Mouse (Mus musculus): Measurements from ENCODE around the gene B3gat2. TPM values are rescaled to one million over a fixed set of nuclear protein-coding genes. Genes with fewer than 3 reads are reported as not detected.

The B3gat2 gene
- total and polyA plus RNA-seq, 3 experiments, result 0.40 to 0.81 TPM; not detected in 1

- Histone ChIP-seq H3K79me2 (replicated peaks; ENCODE audit: control insufficient read depth, extremely low read depth, insufficient read depth, poor library complexity, severe bottlenecking) (no peaks in the 10 kb centered on the region), H3K4me1 (ENCODE audit: control insufficient read depth in 1 of 2, insufficient read depth in 2 of 2) (peaks cover 5 to 20% of the 10 kb centered on the region in 2 experiments), H3K27ac (ENCODE audit: insufficient read depth, low read depth) (no peak overlapping the region), H3K36me3 (replicated peaks in 1 of 2; ENCODE audit: control insufficient read depth in 1 of 2, insufficient read depth in 1 of 2, low read length in 1 of 2) (peaks cover 25 to 54% of the 10 kb centered on the region in 2 experiments), H3K9me3 (replicated peaks; ENCODE audit: low read length) (no peaks in the 10 kb centered on the region), H3K4me2 (ENCODE audit: insufficient read depth, low read depth, poor library complexity, severe bottlenecking) (no peak overlapping the region), H3K9ac (ENCODE audit: insufficient read depth, low read depth) (no peak overlapping the region), H3K4me3 (replicated peaks in 1 of 3; ENCODE audit: low read depth in 2 of 3, low read length in 2 of 3, poor library complexity in 1 of 3) (no peak overlapping the region), H3K27me3 (replicated peaks) (no peaks in the 10 kb centered on the region)
- DNase-seq (ENCODE audit: extremely low read depth), result no peak
- dilution Hi-C loops (cut with MboI; ENCODE audit: extremely low pct_ligation_motif_present, extremely low pct_unique_long_range_greater_than_20kb, low sequenced_read_pairs) (no loop called here), in situ Hi-C loops (cut with MboI; ENCODE audit: low pct_ligation_motif_present, low pct_unique_long_range_greater_than_20kb, low sequenced_read_pairs) (no loop called here)
- TF ChIP-seq ZMIZ1 (IDR thresholded peaks at IDR 0.05; ENCODE audit: low read depth, low read length), result no peak
- no peak for TF ChIP-seq MEF2A (IDR thresholded peaks at IDR 0.05; ENCODE audit: borderline replicate concordance, low read depth, low read length)
- TF ChIP-seq POLR2A (IDR thresholded peaks at IDR 0.05; ENCODE audit: low read depth, low read length), result no peak
- no peak for TF ChIP-seq UBTF (IDR thresholded peaks at IDR 0.05; ENCODE audit: low read depth, low read length)
- no peak for TF ChIP-seq CHD2 (IDR thresholded peaks at IDR 0.05; ENCODE audit: low read length)
- TF ChIP-seq ZKSCAN1 (IDR thresholded peaks at IDR 0.05; ENCODE audit: borderline replicate concordance, low read depth, low read length), result no peak
- no peak for TF ChIP-seq EP300 (IDR thresholded peaks at IDR 0.05; ENCODE audit: low read length)
- no peak for TF ChIP-seq SIN3A (IDR thresholded peaks at IDR 0.05; ENCODE audit: low read length)
- TF ChIP-seq CTCF (conservative IDR thresholded peaks at IDR 0.05 in 1 of 2, IDR thresholded peaks at IDR 0.05 in 1 of 2; ENCODE audit: low read depth in 2 of 2, low read length in 2 of 2), result no peak
- TF ChIP-seq E2F4 (IDR thresholded peaks at IDR 0.05; ENCODE audit: insufficient replicate concordance, low read depth, low read length), result no peak
- TF ChIP-seq POLR2AphosphoS2 (IDR thresholded peaks at IDR 0.05; ENCODE audit: low read depth, low read length), result no peak
- TF ChIP-seq MAZ (IDR thresholded peaks at IDR 0.05; ENCODE audit: low read depth, low read length), result no peak
- no peak for TF ChIP-seq USF1 (IDR thresholded peaks at IDR 0.05; ENCODE audit: low read depth, low read length)
- no peak for TF ChIP-seq MXI1 (IDR thresholded peaks at IDR 0.05; ENCODE audit: low read depth, low read length)
- TF ChIP-seq HCFC1 (IDR thresholded peaks at IDR 0.05; ENCODE audit: low read depth, low read length), result no peak
- TF ChIP-seq MAFK (IDR thresholded peaks at IDR 0.05; ENCODE audit: insufficient replicate concordance, low read length), result no peak
- no peak for TF ChIP-seq RCOR1 (conservative IDR thresholded peaks at IDR 0.05; ENCODE audit: low read depth, low read length)
- TF ChIP-seq TCF12 (IDR thresholded peaks at IDR 0.05; ENCODE audit: low read depth, low read length), result no peak
- no peak for TF ChIP-seq MAX (IDR thresholded peaks at IDR 0.05; ENCODE audit: low read length)
- TF ChIP-seq PAX5 (IDR thresholded peaks at IDR 0.05; ENCODE audit: low read length), result no peak
Measured at GRCm38 (mm10) chr1:23842629-23843028, 81.1 kb downstream of the B3gat2 start.

- in situ Hi-C loops (cut with MboI; ENCODE audit: low pct_ligation_motif_present, low pct_unique_long_range_greater_than_20kb, low sequenced_read_pairs), result no loop called here
- Histone ChIP-seq H3K9me3 (replicated peaks; ENCODE audit: low read length) (no peaks in the 10 kb centered on the region), H3K27me3 (replicated peaks) (no peaks in the 10 kb centered on the region), H3K4me3 (replicated peaks in 1 of 3; ENCODE audit: low read depth in 2 of 3, low read length in 2 of 3, poor library complexity in 1 of 3) (no peak overlapping the region), H3K27ac (ENCODE audit: insufficient read depth, low read depth) (no peak overlapping the region), H3K4me2 (ENCODE audit: insufficient read depth, low read depth, poor library complexity, severe bottlenecking) (no peak overlapping the region), H3K36me3 (replicated peaks in 1 of 2; ENCODE audit: control insufficient read depth in 1 of 2, insufficient read depth in 1 of 2, low read length in 1 of 2) (peaks cover 31 to 65% of the 10 kb centered on the region in 2 experiments), H3K9ac (ENCODE audit: insufficient read depth, low read depth) (no peak overlapping the region), H3K4me1 (ENCODE audit: control insufficient read depth in 1 of 2, insufficient read depth in 2 of 2) (peaks cover 5 to 20% of the 10 kb centered on the region in 2 experiments), H3K79me2 (replicated peaks; ENCODE audit: control insufficient read depth, extremely low read depth, insufficient read depth, poor library complexity, severe bottlenecking) (no peaks in the 10 kb centered on the region)
- no peak for TF ChIP-seq CTCF (conservative IDR thresholded peaks at IDR 0.05 in 1 of 2, IDR thresholded peaks at IDR 0.05 in 1 of 2; ENCODE audit: low read depth in 2 of 2, low read length in 2 of 2)
- TF ChIP-seq JUND (conservative IDR thresholded peaks at IDR 0.05; ENCODE audit: low read depth, low read length), result no peak
- no peak for TF ChIP-seq NELFE (IDR thresholded peaks at IDR 0.05; ENCODE audit: low read depth, low read length)
- no peak for TF ChIP-seq ELF1 (IDR thresholded peaks at IDR 0.05; ENCODE audit: low read depth, low read length)
- TF ChIP-seq IRF4 (IDR thresholded peaks at IDR 0.05; ENCODE audit: low read depth, low read length), result no peak
- TF ChIP-seq MEF2A (IDR thresholded peaks at IDR 0.05; ENCODE audit: borderline replicate concordance, low read depth, low read length), result no peak
- no peak for TF ChIP-seq ZNF384 (IDR thresholded peaks at IDR 0.05; ENCODE audit: low read depth, low read length)
- no peak for TF ChIP-seq TBP (conservative IDR thresholded peaks at IDR 0.05; ENCODE audit: low read depth, low read length)
- TF ChIP-seq ZMIZ1 (IDR thresholded peaks at IDR 0.05; ENCODE audit: low read depth, low read length), result no peak
- TF ChIP-seq PAX5 (IDR thresholded peaks at IDR 0.05; ENCODE audit: low read length), result no peak
- no peak for TF ChIP-seq USF1 (IDR thresholded peaks at IDR 0.05; ENCODE audit: low read depth, low read length)
- no peak for TF ChIP-seq MAZ (IDR thresholded peaks at IDR 0.05; ENCODE audit: low read depth, low read length)
- TF ChIP-seq EP300 (IDR thresholded peaks at IDR 0.05; ENCODE audit: low read length), result no peak
- TF ChIP-seq MAX (IDR thresholded peaks at IDR 0.05; ENCODE audit: low read length), result no peak
- no peak for TF ChIP-seq JUN (IDR thresholded peaks at IDR 0.05; ENCODE audit: insufficient read depth, low read depth, low read length)
- no peak for DNase-seq (ENCODE audit: extremely low read depth)
- dilution Hi-C loops (cut with MboI; ENCODE audit: extremely low pct_ligation_motif_present, extremely low pct_unique_long_range_greater_than_20kb, low sequenced_read_pairs), result no loop called here
Measured at GRCm38 (mm10) chr1:23843790-23844189, 82.2 kb downstream of the B3gat2 start.

Data from CH12.LX (cell line).